Mouse (Mus musculus) forebrain, embryonic 13.5 days (tissue): ENCODE measurements around the gene Neurl1b. TPM values are rescaled to one million over a fixed set of nuclear protein-coding genes. Genes with fewer than 3 reads are reported as not detected.

Experiments
- ATAC-seq: fragments of 200-750 bp; cut with Nextera tagmentation; 2 replicates; pipeline ENCODE4 v1.8.0; 2017
- H3K27ac ChIP-seq: fragments of 300-500 bp; sonication (generic); 2 replicates; pipeline ENCODE4 v1.5.1; 2015; ENCODE audit warnings: inconsistent platforms, mild to moderate bottlenecking, moderate library complexity
- H3K27me3 ChIP-seq: fragments of 300-500 bp; sonication (generic); 2 replicates; pipeline ENCODE4 v1.6.1; 2015; ENCODE audit warnings: mild to moderate bottlenecking, inconsistent platforms
- H3K36me3 ChIP-seq: fragments of 300-500 bp; sonication (generic); 2 replicates; pipeline ENCODE4 v1.6.1; 2015; ENCODE audit warnings: mild to moderate bottlenecking, inconsistent platforms; ENCODE audit not compliant: poor library complexity, severe bottlenecking
- H3K4me1 ChIP-seq: fragments of 300-500 bp; sonication (generic); 2 replicates; pipeline ENCODE4 v1.6.1; 2015; ENCODE audit warnings: inconsistent platforms
- H3K4me2 ChIP-seq: fragments of 300-500 bp; sonication (generic); 2 replicates; pipeline ENCODE4 v1.6.1; 2015; ENCODE audit warnings: inconsistent platforms, mild to moderate bottlenecking, moderate library complexity
- H3K4me3 ChIP-seq: fragments of 300-500 bp; sonication (generic); 2 replicates; pipeline ENCODE4 v1.5.1; 2015; ENCODE audit warnings: mild to moderate bottlenecking, inconsistent platforms
- H3K9ac ChIP-seq: fragments of 300-500 bp; sonication (generic); 2 replicates; pipeline ENCODE4 v1.6.1; 2015; ENCODE audit warnings: mild to moderate bottlenecking, inconsistent platforms
- H3K9me3 ChIP-seq: fragments of 300-500 bp; sonication (generic); replicated peaks from 2 replicates; pipeline ENCODE4 v1.6.1; 2016; ENCODE audit warnings: inconsistent platforms
- WGBS: fragments of 180-500 bp; shearing (Covaris S2); methylation state at CpG from one replicate; pipeline ENCODE4 v1.1.7; 2015; 5-methylcytosine and 5-hydroxymethylcytosine counted together
- polyA plus RNA-seq: library from polyadenylated mRNA; unstranded; fragments of >200 nt; fragmentation: Nextera tagmentation; extraction: Ambion mirVana; gene quantifications from 2 replicates; pipeline ENCODE4 v1.2.1, GENCODE M21; 2015

Neurl1b gene
- polyA plus RNA-seq, 1 experiment from 2014 or later: 1.2 TPM

GRCm38 (mm10) chr17:26487266-26487665 is 72.6 kb downstream of the Neurl1b start:
- WGBS: 60% methylated on average over 5 of the region's 5 CpGs
- no peak for ATAC-seq

GRCm38 (mm10) chr17:26487917-26488316 is 73.3 kb downstream of the Neurl1b start:
- Histone ChIP-seq H3K4me2 (no peak overlapping the region), H3K4me1 (no peaks in the 10 kb centered on the region), H3K36me3 (no peaks in the 10 kb centered on the region), H3K27me3 (no peaks in the 10 kb centered on the region), H3K27ac (no peak overlapping the region), H3K4me3 (no peak overlapping the region), H3K9ac (no peak overlapping the region), H3K9me3 (peaks cover 4% of the 10 kb centered on the region; the same call in 1 of the 2 replicates)
- no peak for ATAC-seq
- WGBS: 87% methylated on average over 4 of the region's 4 CpGs

More at GRCm38 (mm10) chr17:26487266-26487665, 72.6 kb downstream of the Neurl1b start:
- Histone ChIP-seq H3K9me3 (no peaks in the 10 kb centered on the region), H3K4me1 (no peaks in the 10 kb centered on the region), H3K4me3 (no peak overlapping the region), H3K27ac (no peak overlapping the region), H3K27me3 (no peaks in the 10 kb centered on the region), H3K4me2 (no peak overlapping the region), H3K36me3 (no peaks in the 10 kb centered on the region), H3K9ac (no peak overlapping the region)

- Histone ChIP-seq H3K4me3 (no peak overlapping the region), H3K9ac (no peak overlapping the region), H3K4me1 (no peaks in the 10 kb centered on the region), H3K27ac (no peak overlapping the region), H3K36me3 (no peaks in the 10 kb centered on the region), H3K27me3 (no peaks in the 10 kb centered on the region), H3K4me2 (no peak overlapping the region), H3K9me3 (peaks cover 11% of the 10 kb centered on the region)
- WGBS: 87% methylated on average over 8 of the region's 8 CpGs
- no peak for ATAC-seq
These were observed 74.2 kb downstream of the Neurl1b start for GRCm38 (mm10) chr17:26488711-26489403.

GRCm38 (mm10) chr17:26490072-26490471 is 75.4 kb downstream of the Neurl1b start:
- Histone ChIP-seq H3K27ac (no peak overlapping the region), H3K9ac (no peak overlapping the region), H3K4me3 (no peak overlapping the region), H3K9me3 (peaks cover 11% of the 10 kb centered on the region), H3K27me3 (no peaks in the 10 kb centered on the region), H3K4me2 (no peak overlapping the region), H3K4me1 (no peaks in the 10 kb centered on the region), H3K36me3 (no peaks in the 10 kb centered on the region)
- no peak for ATAC-seq
- WGBS: 94% methylated on average over 10 of the region's 10 CpGs

GRCm38 (mm10) chr17:26490910-26491309 is 76.3 kb downstream of the Neurl1b start:
- no peak for ATAC-seq
- Histone ChIP-seq H3K27me3 (no peaks in the 10 kb centered on the region), H3K4me2 (no peak overlapping the region), H3K9ac (no peak overlapping the region), H3K9me3 (peaks cover 11% of the 10 kb centered on the region), H3K27ac (no peak overlapping the region), H3K4me1 (no peaks in the 10 kb centered on the region), H3K4me3 (no peak overlapping the region), H3K36me3 (no peaks in the 10 kb centered on the region)
- WGBS: 91% methylated on average over 2 of the region's 2 CpGs

- Histone ChIP-seq H3K27me3 (no peaks in the 10 kb centered on the region), H3K9me3 (peaks cover 11% of the 10 kb centered on the region), H3K9ac (no peak overlapping the region), H3K4me1 (no peaks in the 10 kb centered on the region), H3K4me3 (no peak overlapping the region), H3K27ac (no peak overlapping the region), H3K4me2 (no peak overlapping the region), H3K36me3 (no peaks in the 10 kb centered on the region)
- no peak for ATAC-seq
- WGBS: 94% methylated on average over 3 of the region's 3 CpGs
These were observed 77.6 kb downstream of the Neurl1b start for GRCm38 (mm10) chr17:26492246-26492645.

- 88% methylated on average over 4 of the region's 4 CpGs for WGBS
- no peak for ATAC-seq
- Histone ChIP-seq H3K9ac (no peak overlapping the region), H3K4me3 (no peak overlapping the region), H3K27me3 (no peaks in the 10 kb centered on the region), H3K4me2 (no peak overlapping the region), H3K27ac (no peak overlapping the region), H3K4me1 (no peaks in the 10 kb centered on the region), H3K9me3 (peaks cover 11% of the 10 kb centered on the region), H3K36me3 (no peaks in the 10 kb centered on the region)
These were observed 80.2 kb downstream of the Neurl1b start for GRCm38 (mm10) chr17:26494642-26495468.

Other genes with a start within 250 kb of the Neurl1b start
- not detected in 2 replicates for gene Pdia2, start 215.7 kb upstream of the Neurl1b start, polyA plus RNA-seq
- 0.72 and 1.3 TPM in 2 replicates for gene Rgs11, start 211.9 kb upstream of the Neurl1b start, polyA plus RNA-seq
- 10.0 and 11.4 TPM in 2 replicates for gene Arhgdig, start 207.0 kb upstream of the Neurl1b start, polyA plus RNA-seq
- gene Fam234a, start 170.6 kb upstream of the Neurl1b start, polyA plus RNA-seq: 17.5 and 21.7 TPM in 2 replicates
- gene Luc7l, start 161.9 kb upstream of the Neurl1b start, polyA plus RNA-seq: 121 and 128 TPM in 2 replicates
- gene Ergic1, start 146.7 kb downstream of the Neurl1b start, polyA plus RNA-seq: 95.9 and 109 TPM in 2 replicates
- gene Dusp1, start 147.3 kb downstream of the Neurl1b start, polyA plus RNA-seq: 39.4 and 40.2 TPM in 2 replicates
- 139 and 144 TPM in 2 replicates for gene Atp6v0e, start 248.4 kb downstream of the Neurl1b start, polyA plus RNA-seq